Comparison of ENCODE assay signal across 33 mouse cellular contexts in the genomic region with DNA sequence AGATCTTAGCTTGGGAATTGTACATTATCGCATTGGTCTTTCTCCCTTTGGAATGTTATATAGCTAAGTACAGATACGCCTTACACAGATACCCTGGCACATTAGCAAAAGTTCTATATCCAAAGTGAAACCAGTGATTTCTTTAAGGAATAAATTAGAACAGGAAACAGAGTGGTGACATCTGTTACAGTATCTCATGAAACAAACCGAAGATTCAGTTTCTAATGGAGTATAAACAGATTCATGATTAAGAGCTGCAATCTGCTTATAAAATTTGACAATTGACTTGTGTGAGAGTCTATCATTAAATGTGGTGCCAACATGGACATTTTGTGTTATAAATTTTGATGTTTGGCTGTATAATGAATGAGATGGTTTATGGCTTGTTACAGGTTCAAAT.
"Had no signal": no experiment of that assay in that cellular context is flagged by ENCODE, and none has a peak within 500 bp of the region (broad histone marks: within the 10 kb centered on the region; RNA-seq: fewer than 3 reads in every experiment).

No protein-coding gene starts in this region.

- H3K4me2 ChIP-seq: heart, embryonic 13.5 days; heart, embryonic 15.5 days; hindbrain, embryonic 12.5 days; hindbrain, embryonic 13.5 days; hindbrain, embryonic 14.5 days; hindbrain, embryonic 15.5 days; intestine, embryonic 15.5 days; kidney, embryonic 15.5 days had no signal

- H3K27ac ChIP-seq: heart, embryonic 13.5 days; heart, embryonic 15.5 days; hindbrain, embryonic 10.5 days; hindbrain, embryonic 12.5 days; hindbrain, embryonic 13.5 days; hindbrain, embryonic 14.5 days; hindbrain, embryonic 15.5 days; hindbrain, postnatal 0 days; intestine, embryonic 15.5 days; kidney, embryonic 15.5 days; kidney, postnatal 0 days; layer of hippocampus, adult 2 months; left cerebral cortex, adult 2 months had no signal

- H3K9ac ChIP-seq: heart, embryonic 13.5 days; heart, embryonic 15.5 days; hindbrain, embryonic 12.5 days; hindbrain, embryonic 13.5 days; hindbrain, embryonic 14.5 days; hindbrain, embryonic 15.5 days; intestine, embryonic 15.5 days; kidney, embryonic 15.5 days had no signal

- H3K4me3 ChIP-seq: heart, embryonic 13.5 days; heart, embryonic 15.5 days; hindbrain, embryonic 10.5 days; hindbrain, embryonic 12.5 days; hindbrain, embryonic 13.5 days; hindbrain, embryonic 15.5 days; intestine, embryonic 15.5 days; kidney, embryonic 15.5 days; layer of hippocampus, adult 2 months; left cerebral cortex, adult 2 months had no signal

- H3K4me1 ChIP-seq: hindbrain, embryonic 10.5 days; hindbrain, embryonic 12.5 days; hindbrain, embryonic 13.5 days; hindbrain, embryonic 15.5 days; intestine, embryonic 15.5 days; kidney, embryonic 15.5 days had no signal

- DNase-seq: heart, postnatal 10 days; heart, postnatal 14 days; heart, postnatal 36 days; heart, postnatal 4 days; kidney, adult 11 months; kidney, adult 18-20 months; kidney, adult 2 months; kidney, adult 8-10 months; kidney, adult 9 months; kidney, postnatal 10 days; kidney, postnatal 14 days; kidney, postnatal 25 days; kidney, postnatal 36 days; kidney, postnatal 4 days; layer of hippocampus, adult 9-11 months; layer of hippocampus, postnatal 36 days had no signal

- ATAC-seq: hindbrain, embryonic 16.5 days; hindbrain, postnatal 0 days; inflammation-experienced regulatory T-cells, adult 6 months; intestine, embryonic 15.5 days; intestine, embryonic 16.5 days; intestine, postnatal 0 days had no signal

- H3K36me3 ChIP-seq: heart, embryonic 13.5 days; heart, embryonic 15.5 days; hindbrain, embryonic 10.5 days; hindbrain, embryonic 12.5 days; hindbrain, embryonic 13.5 days; hindbrain, embryonic 15.5 days; intestine, embryonic 15.5 days; kidney, embryonic 15.5 days had no signal

- H3K27me3 ChIP-seq: heart, embryonic 13.5 days; heart, embryonic 15.5 days; hindbrain, embryonic 12.5 days; hindbrain, embryonic 13.5 days; hindbrain, embryonic 15.5 days; intestine, embryonic 15.5 days; kidney, embryonic 15.5 days had no signal

- H3K9me3 ChIP-seq: heart, embryonic 13.5 days; heart, embryonic 15.5 days; hindbrain, embryonic 10.5 days; hindbrain, embryonic 12.5 days; hindbrain, embryonic 13.5 days; hindbrain, embryonic 15.5 days; intestine, embryonic 15.5 days; kidney, embryonic 15.5 days had no signal
